ENCODE assay signal across 21 mouse cellular contexts in genomic region chr6:17923370-17923769, GRCm38 (mm10).
A peak's percentile ranks its signal among the peaks of the same experiment; 100 is the strongest.
DNase-seq lines count a peak whose midpoint lies in the region; ATAC-seq and TF ChIP-seq lines count a peak whose summit lies in the region.
"Had no signal": no experiment of that assay in that cellular context is flagged by ENCODE, and none has a peak within 500 bp of the region (broad histone marks: within the 10 kb centered on the region; RNA-seq: fewer than 3 reads in every experiment).

No protein-coding gene starts in this region.

- peak overlapping the region; percentile 80 for H3K27ac ChIP-seq in left cerebral cortex, adult 2 months
- H3K27ac ChIP-seq: forebrain, embryonic 15.5 days; hindbrain, embryonic 15.5 days; limb, embryonic 12.5 days; liver, embryonic 14.5 days; midbrain, embryonic 10.5 days; neural tube, embryonic 15.5 days; stomach, embryonic 15.5 days had no signal

- peak; percentile 28 to 38 for DNase-seq in cerebellum, adult 18-20 months
- DNase-seq in left cerebral cortex, adult 2 months (ENCODE audit: extremely low spot score in 1 of 2, low spot score in 2 of 2) = no peak
- DNase-seq in left cerebral cortex, postnatal 14 days (ENCODE audit: low spot score in 2 of 2) = no peak
- DNase-seq in 3134 (ENCODE audit: extremely low read depth, insufficient read length, low spot score) (peak; percentile 61), NIH3T3 (ENCODE audit: low read depth) (peak; percentile 84)
- no peak for DNase-seq in urinary bladder, adult 18-20 months (ENCODE audit: low spot score in 2 of 2)
- no peak for DNase-seq in ovary, postnatal 14 days (ENCODE audit: low spot score)
- DNase-seq: cerebellum, adult 11 months; heart, postnatal 10 days; kidney, adult 8-10 months; kidney, postnatal 4 days; retina, postnatal 1 day; thymus, postnatal 25 days had no signal

- no peak overlapping the region for H3K4me3 ChIP-seq in left cerebral cortex, adult 2 months
- H3K4me3 ChIP-seq: forebrain, embryonic 15.5 days; hindbrain, embryonic 15.5 days; limb, embryonic 12.5 days; midbrain, embryonic 10.5 days; neural tube, embryonic 15.5 days; stomach, embryonic 15.5 days had no signal

- no peak for ATAC-seq in cerebellum, adult (ENCODE audit: insufficient number of reproducible peaks, low FRiP score, low TSS enrichment)
- ATAC-seq: forebrain, embryonic 15.5 days had no signal

- TF ChIP-seq CTCF in left cerebral cortex, adult 2 months (IDR thresholded peaks at IDR 0.05) = no peak

- intact Hi-C loops in left cerebral cortex, adult 2 months (cut with DNase I) = loop anchor here (5.0 kb wide), 2 partner anchors 109 to 154 kb away; partner anchors contain the start of gene Wnt2
- intact Hi-C loops in left cerebral cortex, postnatal 14 days (cut with DNase I) = no loop called here

Comparison
In these comparisons a context has a peak if more than half of its experiments do, and no peak if none do; other contexts are left out.
1. DNase-seq: peak in cerebellum, adult 18-20 months (2 of 2), 3134 (single experiment) and NIH3T3 (single experiment); none in left cerebral cortex, adult 2 months (0 of 2), left cerebral cortex, postnatal 14 days (0 of 2), urinary bladder, adult 18-20 months (0 of 2) and ovary, postnatal 14 days (single experiment).